Mouse (Mus musculus) T-cell, adult 2 months (primary cell): ENCODE results near the gene Mapk11.
A peak's percentile ranks its signal among the peaks of the same experiment; 100 is the strongest.

Experiments
- DNase-seq: peaks from one replicate; pipeline ENCODE4 v3.0.0; 2022; ENCODE audit warnings: low spot score

Mapk11 gene

GRCm38 (mm10) chr15:89149271-89150040, at the start of gene Mapk11:
Gene Mapk11, minus strand, starts transcription at chr15:89149628.
- DNase-seq: peak; percentile 66

GRCm38 (mm10) chr15:89197056-89197455, 47.6 kb upstream of the Mapk11 start:
- DNase-seq: no peak

GRCm38 (mm10) chr15:89196313-89196706, 46.9 kb upstream of the Mapk11 start, which contains the start of gene Dennd6b:
Gene Dennd6b, minus strand, starts transcription at chr15:89196496.
- DNase-seq: peak; percentile 97

GRCm38 (mm10) chr15:89195690-89196312, 46.4 kb upstream of the Mapk11 start:
- DNase-seq: peak; percentile 80

- DNase-seq: no peak
These were observed 45.8 kb upstream of the Mapk11 start for GRCm38 (mm10) chr15:89195261-89195681.

- DNase-seq: no peak
These were observed 35.5 kb upstream of the Mapk11 start for GRCm38 (mm10) chr15:89184937-89185227.

GRCm38 (mm10) chr15:89184141-89184936, 34.9 kb upstream of the Mapk11 start:
- no peak for DNase-seq

- no peak for DNase-seq
These were observed 33.4 kb upstream of the Mapk11 start for GRCm38 (mm10) chr15:89182842-89183241.

GRCm38 (mm10) chr15:89182328-89182741, 32.9 kb upstream of the Mapk11 start:
- DNase-seq: no peak

GRCm38 (mm10) chr15:89181561-89182270, 32.3 kb upstream of the Mapk11 start:
- no peak for DNase-seq

- no peak for DNase-seq
These were observed 31.3 kb upstream of the Mapk11 start, which contains the start of gene Plxnb2 for GRCm38 (mm10) chr15:89180571-89181229. Gene Plxnb2, minus strand, starts transcription at chr15:89180788.

- no peak for DNase-seq
These were observed 30.7 kb upstream of the Mapk11 start for GRCm38 (mm10) chr15:89180081-89180541.

- DNase-seq: no peak
These were observed 30.2 kb upstream of the Mapk11 start for GRCm38 (mm10) chr15:89179630-89179964.

GRCm38 (mm10) chr15:89178954-89179629, 29.7 kb upstream of the Mapk11 start:
- no peak for DNase-seq

GRCm38 (mm10) chr15:89178260-89178860, 28.9 kb upstream of the Mapk11 start:
- no peak for DNase-seq

- no peak for DNase-seq
These were observed 28.3 kb upstream of the Mapk11 start for GRCm38 (mm10) chr15:89177576-89178259.

GRCm38 (mm10) chr15:89177121-89177520, 27.7 kb upstream of the Mapk11 start:
- DNase-seq: no peak

GRCm38 (mm10) chr15:89175411-89176155, 26.2 kb upstream of the Mapk11 start:
- DNase-seq: no peak

GRCm38 (mm10) chr15:89174889-89175339, 25.5 kb upstream of the Mapk11 start:
- DNase-seq: no peak
